Mouse (Mus musculus) ES-Bruce4 (cell line): ENCODE measurements around the gene Nags.

Experiments
- CTCF ChIP-seq: IDR thresholded peaks from one replicate; pipeline ENCODE4 v1.8.1; 2011; ENCODE audit warnings: low read depth, low read length
- EP300 ChIP-seq: IDR thresholded peaks from 2 replicates; pipeline ENCODE4 v1.6.1; 2011; ENCODE audit warnings: low read depth, low read length; ENCODE audit not compliant: insufficient read depth
- POLR2A ChIP-seq: IDR thresholded peaks from one replicate; pipeline ENCODE4 v1.8.1; 2011; ENCODE audit warnings: low read length; ENCODE audit not compliant: insufficient read depth

DNA sequence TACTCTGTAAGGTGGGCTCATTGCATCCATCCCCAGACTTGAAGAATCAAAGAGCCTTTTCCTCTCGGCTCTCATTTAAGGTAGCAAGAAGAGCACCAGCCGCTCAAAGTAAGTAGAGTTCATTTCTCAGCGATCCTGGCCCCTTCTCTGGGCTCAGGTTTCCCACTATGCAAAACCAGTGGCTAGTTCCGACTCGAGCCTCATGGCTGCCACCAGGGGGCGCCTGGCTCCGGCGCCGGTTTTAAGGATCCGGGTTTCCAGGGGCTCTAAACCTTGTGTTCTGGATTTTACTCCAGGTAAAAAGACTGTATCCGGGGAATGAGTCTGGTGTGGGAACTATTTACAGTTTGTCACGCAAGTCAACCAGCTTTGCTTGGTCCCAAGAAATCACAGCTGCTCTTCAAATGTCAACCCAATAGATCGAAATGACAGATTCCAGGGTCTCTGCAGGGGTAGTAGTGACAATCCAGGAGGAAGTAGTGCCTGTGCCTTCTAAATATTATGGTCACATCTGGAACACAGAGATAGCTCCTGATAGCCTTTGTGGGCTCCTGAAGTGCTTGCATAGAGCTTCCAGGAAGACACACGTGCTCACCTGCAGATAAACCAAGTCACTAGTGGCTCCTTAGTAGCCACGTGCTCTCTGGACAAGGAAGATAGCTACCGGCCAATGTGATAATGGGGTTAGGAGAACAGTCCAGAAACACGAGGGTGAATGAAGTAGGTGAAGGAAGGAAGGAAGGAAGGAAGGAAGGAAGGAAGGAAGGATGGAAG lies 42.6 kb upstream of the Nags start:
- peak; percentile 73 for TF ChIP-seq CTCF
- TF ChIP-seq EP300, result no peak
- TF ChIP-seq POLR2A, result no peak
